Mouse (Mus musculus): ENCODE results near the gene Gata3.

- TF ChIP-seq CTCF (IDR thresholded peaks at IDR 0.05; ENCODE audit: control insufficient read depth, insufficient read depth, insufficient read length) (no peak), USF1 (IDR thresholded peaks at IDR 0.05; ENCODE audit: low read depth) (no peak), FOSL1 (IDR thresholded peaks at IDR 0.05; ENCODE audit: insufficient read depth, low read length, poor library complexity, severe bottlenecking) (no peak)
Observed at GRCm38 (mm10) chr2:9926194-9926904, 36.5 kb upstream of the Gata3 start.

All from C2C12 (cell line).